Mouse (Mus musculus) urinary bladder, postnatal 10 days (tissue): ENCODE measurements at regions not wholly inside any gene's neighbourhood (a gene's known extent, or its start where the extent isn't known, plus 50 kb on each side); places are given as distances from the start of the nearest gene placed in this dataset.
"Not testable (repeated sequence)": the region's sequence is repeated elsewhere in the genome, so short reads cannot be mapped to it uniquely, and the experiment has no call there.

Source experiments
- DNase-seq: peaks from one replicate; pipeline ENCODE4 v3.0.0; 2022; ENCODE audit warnings: low spot score

GRCm38 (mm10) chr12:29280861-29281630 is 247.1 kb upstream of the Myt1l start:
- no peak for DNase-seq

GRCm38 (mm10) chr12:29288801-29289200 is 239.4 kb upstream of the Myt1l start:
- no peak for DNase-seq

DNA sequence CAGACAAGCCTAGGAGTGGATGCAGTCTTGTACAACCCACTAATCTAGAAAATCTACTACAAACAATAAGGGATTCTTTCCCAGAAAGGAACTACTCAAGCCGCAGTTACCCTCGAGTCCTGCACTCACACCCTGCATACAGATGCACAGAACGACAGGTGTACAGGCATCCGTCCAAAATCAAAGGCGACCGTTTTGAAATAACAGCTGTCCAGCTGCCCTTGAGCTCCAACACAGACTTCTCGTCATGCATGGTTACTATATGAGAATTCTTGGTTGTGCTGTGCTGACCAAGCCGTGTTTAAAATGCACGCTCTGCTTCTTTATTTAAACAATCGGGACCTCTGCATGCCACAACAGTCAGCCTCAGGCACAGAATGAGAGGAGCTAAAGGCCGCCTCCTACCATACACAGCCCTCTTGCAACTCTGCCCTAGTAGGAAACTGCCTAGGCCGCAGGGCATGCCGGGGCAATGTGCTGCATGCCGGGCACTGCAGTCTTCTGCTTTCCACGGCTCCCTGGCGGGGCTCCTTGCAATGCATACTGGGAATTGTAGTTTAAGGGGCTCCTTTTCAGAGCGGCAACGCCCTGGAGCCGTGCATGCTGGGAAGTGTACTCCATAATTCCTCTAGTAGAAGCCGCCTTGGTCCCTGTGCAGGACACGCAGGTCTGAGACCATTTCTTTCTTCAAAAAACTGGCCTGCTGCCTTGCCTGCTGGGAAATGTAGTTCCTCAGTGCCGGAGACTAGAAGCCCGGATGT is 237.4 kb upstream of the Myt1l start:
- peak; percentile 78 for DNase-seq

- DNase-seq = no peak
These were observed 230.2 kb upstream of the Myt1l start for GRCm38 (mm10) chr12:29297984-29298383.

DNA sequence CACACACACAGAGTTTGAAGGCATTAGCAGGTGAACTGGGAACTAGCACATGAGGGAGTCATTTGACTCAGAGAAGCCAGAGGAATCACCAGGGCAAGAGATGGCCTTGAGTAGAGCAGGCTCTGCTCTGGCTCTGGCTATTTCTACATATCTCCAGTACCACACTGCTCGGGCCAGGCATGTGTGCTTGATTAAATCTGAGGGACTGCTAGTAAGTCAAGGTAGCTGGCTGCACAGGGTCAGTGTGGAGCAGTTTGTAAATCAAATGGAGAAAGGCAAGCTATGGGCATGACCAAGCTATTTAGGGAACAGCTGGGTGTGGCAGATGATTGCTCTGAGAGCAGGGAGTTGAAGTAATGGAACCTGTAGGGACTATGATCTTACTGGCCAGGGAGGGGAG is 212.5 kb upstream of the Myt1l start:
- no peak for DNase-seq

- DNase-seq = no peak
These were observed 206.7 kb upstream of the Myt1l start for GRCm38 (mm10) chr12:29321468-29321867.

GRCm38 (mm10) chr12:29323534-29323933 is 204.7 kb upstream of the Myt1l start:
- no peak for DNase-seq

- no peak for DNase-seq
These were observed 192.2 kb upstream of the Myt1l start for GRCm38 (mm10) chr12:29335839-29336469.

DNA sequence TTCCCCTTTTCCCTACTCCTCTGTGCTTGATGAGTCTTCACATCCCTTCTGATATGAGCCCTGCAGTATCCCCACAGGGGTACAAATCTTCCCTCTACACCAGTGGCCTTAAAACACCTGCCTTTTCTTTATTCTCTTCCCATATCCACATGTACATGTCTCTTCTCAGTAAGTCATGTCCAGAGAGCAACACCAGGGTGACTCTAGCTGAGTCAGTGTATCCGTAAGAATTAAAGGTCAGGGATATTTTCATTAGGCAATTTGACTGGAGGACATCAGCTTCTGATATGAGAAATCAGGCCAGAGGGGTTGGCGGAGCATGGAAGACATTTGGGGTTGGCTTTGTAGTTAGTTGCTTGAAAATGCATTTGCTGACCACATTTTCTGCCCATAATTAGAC is 190.8 kb upstream of the Myt1l start:
- no peak for DNase-seq

DNA sequence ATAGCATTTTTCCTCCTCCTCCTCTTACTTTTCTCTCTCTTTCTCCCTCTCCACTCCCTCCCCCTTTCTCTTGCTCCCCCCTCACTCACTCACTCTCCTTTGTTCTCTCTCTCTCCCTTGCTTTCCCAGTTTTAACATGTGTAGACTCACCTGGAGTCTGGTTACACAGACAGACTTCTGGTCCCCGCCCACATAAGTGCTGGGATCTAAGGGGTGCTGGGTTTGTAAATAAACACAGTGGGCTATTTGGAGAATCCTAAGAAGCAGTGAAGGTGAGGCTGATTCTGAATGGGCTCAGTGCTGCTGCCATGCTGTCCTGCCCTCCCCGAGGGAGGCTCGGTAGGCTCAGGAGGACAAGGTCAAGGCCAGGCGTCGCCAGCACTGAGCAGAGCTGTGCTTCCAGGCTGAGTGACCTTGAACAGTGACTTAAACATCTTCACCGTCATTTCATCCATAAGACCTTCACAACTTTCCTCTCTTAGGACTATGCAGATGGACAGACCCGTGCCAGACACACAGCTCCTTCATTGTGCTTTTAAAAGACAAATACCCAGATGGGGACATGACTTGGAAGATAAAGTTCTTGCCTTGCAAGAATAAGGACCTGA is 186.7 kb upstream of the Myt1l start:
- no peak for DNase-seq

DNA sequence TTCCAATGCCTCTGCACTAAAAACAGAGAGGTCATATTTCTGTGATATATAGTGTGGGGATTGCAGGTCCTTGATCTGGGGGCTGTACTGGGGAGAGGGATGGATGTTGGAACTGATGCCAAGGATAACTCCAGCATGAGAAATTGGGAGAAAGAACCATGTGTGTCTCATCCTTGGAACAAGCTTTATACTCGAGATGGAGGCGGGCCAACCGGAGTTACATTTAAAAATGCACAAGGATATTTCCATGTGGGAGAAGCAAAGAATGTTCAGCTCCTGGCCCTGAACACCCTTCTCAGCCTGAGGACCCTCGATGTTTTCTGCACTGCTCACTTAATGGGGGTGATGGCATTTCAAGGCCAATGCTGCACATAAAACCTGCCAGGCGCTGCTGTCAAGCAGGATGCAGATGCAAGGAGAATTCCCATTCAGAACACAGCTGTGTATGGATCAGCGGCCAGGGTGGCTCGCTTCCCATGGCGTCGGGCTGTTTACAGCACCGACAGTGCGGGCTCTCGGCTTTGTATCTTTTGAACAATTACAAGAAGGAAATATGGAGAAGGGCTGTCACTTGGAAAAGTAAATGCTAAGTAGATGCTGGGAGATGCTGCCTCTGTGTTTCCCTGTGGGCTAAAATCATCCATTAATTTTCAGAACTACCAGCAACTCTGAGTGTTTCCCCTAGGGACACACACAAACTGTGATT is 184.9 kb upstream of the Myt1l start:
- no peak for DNase-seq

- DNase-seq = no peak
These were observed 179.5 kb upstream of the Myt1l start for GRCm38 (mm10) chr12:29348698-29349097.

- DNase-seq = no peak
These were observed 178.9 kb upstream of the Myt1l start for GRCm38 (mm10) chr12:29349146-29349850.

- no peak for DNase-seq
These were observed 174.2 kb upstream of the Myt1l start for GRCm38 (mm10) chr12:29353777-29354496.

DNA sequence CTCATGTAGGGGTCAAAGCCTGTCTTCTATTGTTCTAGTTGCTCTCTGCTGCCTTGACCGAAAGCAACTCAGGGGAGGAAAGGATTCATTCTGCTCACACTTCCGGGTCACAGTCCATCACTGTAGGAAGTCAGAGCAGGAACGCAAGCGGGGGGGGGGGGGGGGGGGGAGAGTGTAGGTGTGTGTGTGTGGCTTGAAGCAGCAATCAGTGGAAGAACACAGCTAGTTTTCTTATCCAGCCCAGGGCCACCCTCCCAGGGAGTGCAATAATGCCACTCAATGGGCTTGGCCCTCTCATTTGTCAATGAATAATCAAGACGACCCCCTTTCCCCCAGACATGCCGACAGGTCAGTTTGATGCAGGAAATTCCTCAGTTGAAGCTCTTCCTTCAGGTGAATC is 173.4 kb upstream of the Myt1l start:
- no peak for DNase-seq

DNA sequence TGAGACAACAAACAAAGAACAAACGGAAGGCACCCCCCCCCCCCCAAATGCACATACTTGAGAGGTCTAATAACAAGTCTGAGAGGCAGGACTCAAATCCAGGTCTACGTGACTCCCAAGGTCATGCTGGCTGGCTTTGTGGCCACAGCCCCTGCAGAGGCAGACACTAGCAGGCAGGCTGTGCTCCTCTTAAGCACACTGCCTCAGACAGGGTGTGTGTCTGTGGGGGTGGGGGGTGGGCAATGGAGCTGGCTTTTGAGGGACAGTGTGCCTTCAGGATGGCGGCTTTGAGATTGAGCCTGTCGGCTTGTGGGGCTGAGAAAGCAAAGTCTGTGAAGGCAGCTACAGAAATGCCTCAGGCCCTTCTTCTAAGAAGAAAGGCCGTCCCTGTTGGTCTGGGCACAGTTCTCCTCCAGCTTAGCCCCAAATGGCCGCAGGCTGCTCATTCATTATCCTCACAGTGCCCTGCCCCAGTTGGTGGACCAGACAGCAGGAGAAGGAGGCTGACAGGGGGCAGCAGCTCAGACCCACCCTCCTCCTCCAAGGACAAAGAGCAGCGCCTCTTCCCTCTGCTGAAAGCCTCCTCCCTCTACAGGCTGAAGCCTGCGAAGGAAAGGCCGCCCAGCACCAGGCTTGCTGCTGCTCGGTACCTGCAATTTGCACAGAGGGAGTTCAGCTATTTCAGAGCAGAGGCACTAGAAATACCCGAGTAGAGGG is 171.3 kb upstream of the Myt1l start:
- no peak for DNase-seq

DNA sequence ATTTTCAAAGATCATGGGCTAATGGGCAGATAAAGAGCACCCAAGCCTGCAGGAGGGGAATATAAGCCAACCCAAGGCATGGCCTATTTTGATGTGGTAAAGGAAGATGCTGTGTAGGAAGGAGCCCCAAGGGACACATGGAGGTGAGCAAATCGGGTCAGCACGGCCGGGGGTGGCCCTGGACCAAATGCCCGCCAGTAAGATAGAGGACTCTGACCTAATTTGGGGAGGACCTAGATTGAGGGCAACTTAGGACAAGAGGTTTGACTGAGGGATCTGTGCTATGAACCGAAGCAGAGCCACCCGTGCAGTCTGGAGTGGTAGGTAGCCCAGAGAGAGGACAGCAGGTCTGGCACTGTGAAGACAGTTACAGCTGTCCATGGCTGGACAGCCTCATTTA is 166.9 kb upstream of the Myt1l start:
- no peak for DNase-seq

DNA sequence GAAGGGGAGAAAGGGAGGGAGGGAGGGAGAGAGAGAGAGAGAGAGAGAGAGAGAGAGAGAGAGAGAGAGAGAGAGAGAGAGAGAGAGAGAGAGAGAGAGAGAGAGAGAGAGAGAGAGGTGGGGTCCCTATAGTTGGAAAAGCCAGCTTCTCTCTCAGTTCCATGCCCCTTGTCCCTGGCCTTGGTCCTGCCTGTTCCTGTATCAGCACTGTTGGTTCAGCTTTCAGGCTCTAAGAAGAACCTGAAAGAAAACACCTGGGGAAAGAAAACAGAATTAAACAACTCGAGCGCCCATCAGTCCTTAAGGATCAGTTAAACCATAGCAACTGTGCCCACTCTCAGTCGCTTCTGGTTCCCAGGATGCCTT is 160.5 kb upstream of the Myt1l start:
- DNase-seq = not testable (repeated sequence)

DNA sequence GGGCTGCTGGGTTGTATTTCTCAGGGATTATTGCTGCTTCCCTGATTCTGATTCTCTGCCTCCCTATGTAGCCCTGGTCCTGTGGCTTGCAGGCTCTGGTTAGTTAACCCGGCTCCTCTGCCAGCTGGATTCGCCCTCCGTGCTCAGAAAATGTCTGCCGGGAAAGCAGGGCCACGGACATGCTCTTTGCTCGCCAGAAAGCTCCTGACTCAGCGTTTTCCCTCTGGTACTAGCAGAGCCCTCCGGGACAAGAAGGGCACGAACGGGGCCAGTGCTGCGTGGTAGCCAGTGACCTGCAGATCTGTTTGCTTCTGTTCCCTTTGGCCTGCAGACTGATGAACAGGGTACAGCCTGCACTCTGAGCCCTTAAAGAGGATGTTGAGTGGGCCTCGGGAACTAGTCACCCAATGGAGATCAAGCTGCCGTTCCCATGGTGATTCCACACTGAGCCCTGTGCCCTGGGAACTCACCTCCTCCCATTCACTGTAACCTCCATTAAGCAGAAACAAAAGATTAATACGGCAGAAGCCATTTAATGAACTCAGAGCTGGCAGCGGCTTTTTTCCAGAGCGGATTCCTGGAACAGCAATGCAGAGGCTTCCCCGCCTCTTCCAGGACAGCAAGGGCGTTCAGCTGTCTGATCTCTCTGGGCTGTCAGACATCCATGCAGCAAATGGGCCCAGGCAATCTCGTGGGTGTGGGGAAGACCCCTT is 159.9 kb upstream of the Myt1l start:
- DNase-seq = no peak

DNA sequence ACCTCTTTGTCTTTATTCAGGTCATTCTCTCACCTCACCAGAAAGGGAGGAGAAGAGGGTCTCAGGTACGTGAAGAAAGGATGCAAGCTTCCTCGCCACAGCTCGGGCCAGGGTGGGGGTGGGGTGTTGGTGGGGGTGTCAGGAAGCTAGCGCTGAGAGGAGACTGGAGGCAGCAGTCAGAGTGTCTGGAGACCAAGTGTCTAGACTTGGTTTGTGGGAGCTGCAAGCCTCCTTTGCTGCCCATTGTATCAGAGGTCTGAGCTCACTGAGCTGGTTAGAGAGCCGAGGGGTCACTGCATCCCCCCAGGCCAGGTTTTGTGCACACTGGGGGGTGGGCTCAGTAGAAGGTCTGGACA is 159.4 kb upstream of the Myt1l start:
- DNase-seq = no peak
